Mouse (Mus musculus) liver, adult 2 months (tissue): Measurements from ENCODE around the gene Zwilch.
"Not testable (repeated sequence)": the region's sequence is repeated elsewhere in the genome, so short reads cannot be mapped to it uniquely, and the experiment has no call there.

Source experiments
- CTCF ChIP-seq: fragments of 200-500 bp; IDR thresholded peaks from 2 replicates; pipeline ENCODE4 v1.5.1; 2011; ENCODE audit warnings: low read depth, low read length, control low read depth
- POLR2A ChIP-seq: fragments of 200-500 bp; IDR thresholded peaks from 2 replicates; pipeline ENCODE4 v1.6.1; 2011; ENCODE audit warnings: low read length, control low read depth; ENCODE audit not compliant: insufficient read depth; ENCODE audit errors: extremely low read depth

GRCm38 (mm10) chr9:64169967-64170366, 2.9 kb downstream of the Zwilch start:
- TF ChIP-seq POLR2A, CTCF: not testable (repeated sequence)
